Mouse (Mus musculus) lung, postnatal 0 days (tissue): ENCODE results near the gene Mtfr2. TPM values are rescaled to one million over a fixed set of nuclear protein-coding genes. Genes with fewer than 3 reads are reported as not detected.

Experiments used
- ATAC-seq: fragments of 200-750 bp; cut with Nextera tagmentation; 2 replicates; pipeline ENCODE4 v1.8.0; 2017; ENCODE audit warnings: moderate library complexity
- DNase-seq: peaks from one replicate; pipeline ENCODE4 v3.0.0-alpha.2; 2016; ENCODE audit warnings: low spot score
- H3K27ac ChIP-seq: fragments of 300-500 bp; sonication (generic); 2 replicates; pipeline ENCODE4 v1.5.1; 2014; ENCODE audit warnings: antibody characterized with exemption, mild to moderate bottlenecking, low read length, mixed read lengths
- H3K27me3 ChIP-seq: fragments of 300-500 bp; sonication (generic); replicated peaks from 2 replicates; pipeline ENCODE4 v1.6.1; 2014; ENCODE audit warnings: low read length, mixed read lengths; ENCODE audit not compliant: insufficient read depth
- H3K36me3 ChIP-seq: fragments of 300-500 bp; sonication (generic); 2 replicates; pipeline ENCODE4 v1.6.1; 2014; ENCODE audit warnings: low read length, mixed read lengths; ENCODE audit not compliant: insufficient read depth
- H3K4me1 ChIP-seq: fragments of 300-500 bp; sonication (generic); 2 replicates; pipeline ENCODE4 v1.6.1; 2014; ENCODE audit warnings: antibody characterized with exemption, low read depth, low read length, mixed read lengths; ENCODE audit not compliant: insufficient read depth
- H3K4me2 ChIP-seq: fragments of 300-500 bp; sonication (generic); replicated peaks from 2 replicates; pipeline ENCODE4 v1.6.1; 2014; ENCODE audit warnings: low read depth, mild to moderate bottlenecking, low read length, moderate library complexity, mixed read lengths
- H3K4me3 ChIP-seq: fragments of 300-500 bp; sonication (generic); 2 replicates; pipeline ENCODE4 v1.5.1; 2014; ENCODE audit warnings: low read depth, low read length
- H3K9ac ChIP-seq: fragments of 300-500 bp; sonication (generic); replicated peaks from 2 replicates; pipeline ENCODE4 v1.6.1; 2014; ENCODE audit warnings: low read depth, mild to moderate bottlenecking
- H3K9me3 ChIP-seq: fragments of 300-500 bp; sonication (generic); 2 replicates; pipeline ENCODE4 v1.6.1; 2016; ENCODE audit warnings: low read length, mixed read lengths
- CTCF ChIP-seq: IDR thresholded peaks from 2 replicates; pipeline ENCODE4 v1.5.1; 2016; ENCODE audit warnings: antibody characterized with exemption, mild to moderate bottlenecking
- EP300 ChIP-seq: IDR thresholded peaks from 2 replicates; pipeline ENCODE4 v1.6.1; 2016; ENCODE audit warnings: antibody characterized with exemption, mild to moderate bottlenecking, control low read depth
- WGBS: fragments of 180-500 bp; shearing (Covaris S2); extraction: QIAGEN DNeasy Blood & Tissue Kit; methylation state at CpG from one replicate; pipeline ENCODE4 v1.1.7; 2014; 5-methylcytosine and 5-hydroxymethylcytosine counted together
- polyA plus RNA-seq: library from polyadenylated mRNA; unstranded; fragments of >200 nt; fragmentation: Nextera tagmentation; extraction: Ambion mirVana; gene quantifications from 2 replicates; pipeline ENCODE4 v1.2.1, GENCODE M21; 2015

The Mtfr2 gene
- polyA plus RNA-seq, 1 experiment from 2014 or later: 0.29 TPM

DNA sequence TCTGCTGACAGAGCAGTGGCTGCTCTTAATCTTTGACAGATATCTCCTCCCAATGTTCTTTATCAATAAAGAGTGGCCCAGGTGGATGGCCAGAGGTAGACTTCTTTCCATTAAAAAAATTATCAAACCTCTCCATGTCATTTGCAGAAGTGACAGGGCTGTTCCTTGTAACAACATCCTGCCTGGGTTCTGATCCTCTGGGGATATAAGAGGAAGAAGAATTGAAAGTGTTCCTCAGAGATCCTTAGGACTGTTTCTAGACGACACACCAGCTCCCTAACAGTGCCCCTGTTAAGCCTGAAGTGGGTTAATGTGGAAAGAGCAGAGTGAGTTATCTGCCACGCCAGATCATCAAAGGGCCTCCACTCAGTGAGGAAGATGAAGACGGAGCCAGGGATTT is 43.0 kb downstream of the Mtfr2 start:
- Histone ChIP-seq H3K9ac (no peak overlapping the region), H3K36me3 (no peaks in the 10 kb centered on the region), H3K4me2 (no peak overlapping the region), H3K27me3 (no peaks in the 10 kb centered on the region), H3K4me1 (no peaks in the 10 kb centered on the region), H3K27ac (no peak overlapping the region), H3K9me3 (no peaks in the 10 kb centered on the region), H3K4me3 (no peak overlapping the region)
- TF ChIP-seq EP300: no peak
- TF ChIP-seq CTCF: no peak
- DNase-seq (no peak), ATAC-seq (no peak)
- WGBS: 44% methylated on average over 3 of the region's 3 CpGs

DNA sequence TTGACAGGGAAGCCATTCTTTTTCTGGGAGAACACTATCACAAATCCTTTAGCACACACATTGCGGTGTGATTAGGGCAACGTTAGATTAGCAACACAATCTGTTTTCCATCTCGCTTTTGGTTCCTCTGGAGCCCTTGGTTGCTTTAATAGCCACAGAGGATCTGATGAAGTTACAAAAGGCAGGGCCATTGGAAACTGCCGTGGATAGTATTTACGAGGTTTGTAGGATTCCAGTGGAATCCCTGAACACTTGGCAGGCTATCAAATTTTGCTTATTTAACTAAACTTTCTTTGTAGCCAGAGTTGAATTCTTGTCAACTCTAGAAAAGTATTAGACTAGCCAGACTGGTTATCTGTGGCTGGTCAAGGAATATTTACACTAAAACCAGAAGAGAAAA is 47.2 kb downstream of the Mtfr2 start:
- no peak for TF ChIP-seq EP300
- no peak for TF ChIP-seq CTCF

DNA sequence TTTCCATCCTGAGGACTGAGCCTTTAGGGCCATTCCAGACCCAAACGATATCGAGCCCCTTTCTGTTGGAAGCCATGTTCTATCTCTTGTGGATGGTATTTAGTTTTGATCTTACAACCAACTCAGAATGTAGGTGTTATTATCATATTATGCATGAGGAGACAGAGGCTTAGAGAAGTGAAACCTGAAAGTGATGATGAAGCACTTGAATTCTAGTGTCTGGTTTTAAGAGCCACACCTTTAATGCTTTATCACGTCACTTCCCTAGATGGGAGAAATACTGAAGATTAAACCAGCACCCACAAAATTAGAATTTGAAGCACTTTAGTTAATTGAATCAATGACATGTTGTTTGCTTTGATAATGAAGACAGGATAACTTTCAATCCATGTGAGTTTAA is 48.2 kb downstream of the Mtfr2 start:
- Histone ChIP-seq H3K4me1 (no peaks in the 10 kb centered on the region), H3K27ac (no peak overlapping the region), H3K36me3 (no peaks in the 10 kb centered on the region), H3K9me3 (no peaks in the 10 kb centered on the region), H3K4me2 (no peak overlapping the region), H3K4me3 (no peak overlapping the region), H3K9ac (no peak overlapping the region), H3K27me3 (no peaks in the 10 kb centered on the region)
- WGBS: 89% methylated on average over 3 of the region's 3 CpGs
- ATAC-seq: no peak
- no peak for DNase-seq
- no peak for TF ChIP-seq EP300
- TF ChIP-seq CTCF: no peak

More for the DNA sequence above, 47.2 kb downstream of the Mtfr2 start:
- ATAC-seq (no peak), DNase-seq (no peak)
- 47% methylated on average over 5 of the region's 5 CpGs for WGBS
- Histone ChIP-seq H3K4me1 (no peaks in the 10 kb centered on the region), H3K36me3 (no peaks in the 10 kb centered on the region), H3K4me3 (no peak overlapping the region), H3K9ac (no peak overlapping the region), H3K9me3 (no peaks in the 10 kb centered on the region), H3K27me3 (no peaks in the 10 kb centered on the region), H3K27ac (no peak overlapping the region), H3K4me2 (no peak overlapping the region)

GRCm38 (mm10) chr10:20398224-20398623 is 50.7 kb downstream of the Mtfr2 start:
- 49% methylated on average over 6 of the region's 6 CpGs for WGBS
- TF ChIP-seq CTCF: no peak
- TF ChIP-seq EP300: no peak
- Histone ChIP-seq H3K9me3 (no peaks in the 10 kb centered on the region), H3K4me2 (peak overlapping the region; percentile 22; the same call in 1 of the 2 replicates), H3K4me3 (no peak overlapping the region; the same call in 1 of the 2 replicates), H3K27ac (no peak overlapping the region), H3K36me3 (no peaks in the 10 kb centered on the region), H3K4me1 (no peaks in the 10 kb centered on the region), H3K27me3 (no peaks in the 10 kb centered on the region), H3K9ac (no peak overlapping the region)
- DNase-seq (peak; percentile 19), ATAC-seq (no peak)

DNA sequence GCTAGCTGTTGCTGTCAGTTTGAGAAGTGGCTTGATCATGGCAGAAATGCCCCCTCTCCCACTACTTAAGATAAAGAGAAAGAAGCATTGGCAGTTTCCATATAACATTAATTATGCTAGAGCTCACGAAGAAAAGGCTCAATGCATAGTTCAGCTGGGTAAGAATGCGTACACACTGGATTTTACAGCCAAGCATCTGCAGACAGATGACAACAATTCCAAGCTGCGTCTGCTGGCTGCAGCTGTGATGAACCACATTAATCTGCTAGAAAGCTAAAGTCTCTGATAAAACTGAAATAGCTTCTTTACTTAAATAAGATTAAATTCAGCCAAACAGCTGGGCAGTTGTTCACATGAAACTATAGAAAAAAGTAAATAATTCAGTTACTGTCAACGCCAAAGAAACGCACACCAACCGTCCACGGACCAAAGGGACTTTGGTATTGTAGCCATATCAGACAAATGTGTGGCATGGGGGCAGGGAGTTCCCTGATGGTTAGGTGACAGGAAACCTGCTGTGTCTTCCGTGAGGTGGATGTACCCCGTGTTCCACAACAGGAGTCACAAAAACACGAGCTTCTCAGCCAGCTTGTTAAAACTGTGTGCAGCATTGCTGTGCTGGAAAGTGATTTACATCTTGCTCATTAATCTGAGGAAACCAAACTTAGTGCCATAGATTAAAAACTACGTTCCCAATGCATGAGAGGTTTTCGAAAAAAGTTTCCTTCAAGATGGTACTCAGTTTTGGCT is 51.2 kb downstream of the Mtfr2 start:
- Histone ChIP-seq H3K27ac (no peak overlapping the region), H3K27me3 (no peaks in the 10 kb centered on the region), H3K36me3 (no peaks in the 10 kb centered on the region), H3K4me1 (no peaks in the 10 kb centered on the region), H3K4me3 (no peak overlapping the region; the same call in 1 of the 2 replicates), H3K4me2 (peak overlapping the region; percentile 22; the same call in 1 of the 2 replicates), H3K9me3 (no peaks in the 10 kb centered on the region), H3K9ac (no peak overlapping the region)
- WGBS: 48% methylated on average over 12 of the region's 12 CpGs
- TF ChIP-seq CTCF (no peak), EP300 (no peak)
- DNase-seq: no peak
- ATAC-seq: no peak

DNA sequence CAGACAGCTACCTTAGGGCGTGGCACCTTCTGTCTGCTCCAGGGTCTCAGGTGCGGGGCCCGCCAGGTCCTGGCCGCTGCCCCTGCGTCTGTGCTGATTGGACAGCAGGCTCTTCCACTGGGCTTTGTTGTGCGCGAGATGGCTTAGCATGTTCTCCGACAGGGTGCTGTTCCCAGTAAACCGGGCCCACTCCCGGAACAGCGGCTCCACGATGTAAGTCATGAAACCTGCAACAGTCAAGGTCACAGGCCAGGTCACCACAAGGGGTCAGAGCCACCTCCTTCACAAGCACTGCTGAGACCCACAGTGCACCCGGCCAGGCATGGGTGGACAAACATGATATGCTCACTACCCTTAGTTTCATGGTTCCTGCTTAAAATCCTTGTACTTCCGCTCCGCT is 52.8 kb downstream of the Mtfr2 start:
- no peaks in the 10 kb centered on the region for H3K36me3 ChIP-seq
- H3K9me3 ChIP-seq: no peaks in the 10 kb centered on the region
- H3K9ac ChIP-seq: no peak overlapping the region
- 67% methylated on average over 15 of the region's 15 CpGs for WGBS
- H3K4me2 ChIP-seq: no peak overlapping the region
- H3K27ac ChIP-seq: no peak overlapping the region
- no peak for ATAC-seq
- H3K4me1 ChIP-seq: no peaks in the 10 kb centered on the region
- TF ChIP-seq EP300: no peak
- TF ChIP-seq CTCF: no peak
- DNase-seq: no peak
- no peaks in the 10 kb centered on the region for H3K27me3 ChIP-seq
- no peak overlapping the region for H3K4me3 ChIP-seq

DNA sequence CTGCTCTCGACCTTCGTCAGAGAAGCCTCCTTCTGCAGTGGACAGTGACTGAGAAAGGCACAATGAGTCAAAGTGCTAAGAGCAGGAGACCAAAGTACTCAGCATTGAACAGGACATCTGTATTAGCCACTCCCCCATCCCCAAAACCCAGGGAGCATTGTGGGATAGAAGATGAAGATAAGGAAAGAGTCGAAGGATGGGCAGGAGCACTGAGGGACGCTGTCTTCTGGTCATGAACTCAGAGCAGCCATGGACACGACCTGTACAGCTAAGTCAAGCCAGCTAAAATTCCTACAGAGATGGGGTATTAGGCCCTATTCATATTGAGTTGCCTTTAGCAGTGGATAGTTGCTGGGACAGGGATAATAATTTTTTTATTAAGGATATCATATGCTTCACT is 55.4 kb downstream of the Mtfr2 start:
- ATAC-seq (no peak), DNase-seq (no peak)
- H3K27ac ChIP-seq: no peak overlapping the region
- no peaks in the 10 kb centered on the region for H3K9me3 ChIP-seq
- H3K9ac ChIP-seq: no peak overlapping the region
- H3K4me3 ChIP-seq: no peak overlapping the region
- TF ChIP-seq EP300: no peak
- TF ChIP-seq CTCF: no peak
- no peaks in the 10 kb centered on the region for H3K36me3 ChIP-seq
- 83% methylated on average over 5 of the region's 5 CpGs for WGBS
- no peaks in the 10 kb centered on the region for H3K27me3 ChIP-seq
- H3K4me1 ChIP-seq: no peaks in the 10 kb centered on the region
- no peak overlapping the region for H3K4me2 ChIP-seq
